Mouse (Mus musculus) neural tube, embryonic 15.5 days (tissue): ENCODE results near the gene Card10. TPM values are rescaled to one million over a fixed set of nuclear protein-coding genes. Genes with fewer than 3 reads are reported as not detected.

Experiments
- ATAC-seq: fragments of 200-750 bp; cut with Nextera tagmentation; 2 replicates; pipeline ENCODE4 v1.8.0; 2017; ENCODE audit warnings: mild to moderate bottlenecking, moderate TSS enrichment, moderate library complexity; ENCODE audit not compliant: low FRiP score
- H3K27ac ChIP-seq: fragments of 300-500 bp; sonication (generic); replicated peaks from 2 replicates; pipeline ENCODE4 v1.5.1; 2015; ENCODE audit warnings: mild to moderate bottlenecking, inconsistent platforms
- H3K27me3 ChIP-seq: fragments of 300-500 bp; sonication (generic); replicated peaks from 2 replicates; pipeline ENCODE4 v1.6.1; 2015; ENCODE audit warnings: inconsistent platforms
- H3K36me3 ChIP-seq: fragments of 300-500 bp; sonication (generic); 2 replicates; pipeline ENCODE4 v1.6.1; 2015; ENCODE audit warnings: inconsistent platforms
- H3K4me1 ChIP-seq: fragments of 300-500 bp; sonication (generic); 2 replicates; pipeline ENCODE4 v1.6.1; 2015; ENCODE audit warnings: inconsistent platforms
- H3K4me2 ChIP-seq: fragments of 300-500 bp; sonication (generic); 2 replicates; pipeline ENCODE4 v1.6.1; 2015; ENCODE audit warnings: inconsistent platforms, mild to moderate bottlenecking, moderate library complexity
- H3K4me3 ChIP-seq: fragments of 300-500 bp; sonication (generic); replicated peaks from 2 replicates; pipeline ENCODE4 v1.5.1; 2015; ENCODE audit warnings: mild to moderate bottlenecking, inconsistent platforms
- H3K9ac ChIP-seq: fragments of 300-500 bp; sonication (generic); replicated peaks from 2 replicates; pipeline ENCODE4 v1.6.1; 2015; ENCODE audit warnings: mild to moderate bottlenecking, inconsistent platforms
- H3K9me3 ChIP-seq: fragments of 300-500 bp; sonication (generic); replicated peaks from 2 replicates; pipeline ENCODE4 v1.6.1; 2016; ENCODE audit warnings: inconsistent platforms
- WGBS: fragments of 180-500 bp; shearing (Covaris S2); methylation state at CpG from one replicate; pipeline ENCODE4 v1.1.7; 2015; ENCODE audit warnings: mixed read lengths; 5-methylcytosine and 5-hydroxymethylcytosine counted together
- polyA plus RNA-seq: library from polyadenylated mRNA; unstranded; fragments of >200 nt; fragmentation: Nextera tagmentation; extraction: Ambion mirVana; gene quantifications from 2 replicates; pipeline ENCODE4 v1.2.1, GENCODE M21; 2015

Card10 gene
- polyA plus RNA-seq, 1 experiment from 2014 or later: 1.9 TPM

- peaks cover 30% of the 10 kb centered on the region for H3K27me3 ChIP-seq
- 37% methylated on average over 21 of the region's 21 CpGs for WGBS
- 0 out of 2 replicates have a peak overlapping the region, but pooled peaks have one; percentile 74 for H3K27ac ChIP-seq
- no peak for ATAC-seq
- peaks cover 60% of the 10 kb centered on the region for H3K4me1 ChIP-seq
- peak overlapping the region; percentile 20; the same call in 1 of the 2 replicates for H3K9ac ChIP-seq
- no peaks in the 10 kb centered on the region for H3K9me3 ChIP-seq
- no peaks in the 10 kb centered on the region for H3K36me3 ChIP-seq
- peak overlapping the region; percentile 47 for H3K4me3 ChIP-seq
- peak overlapping the region; percentile 74 for H3K4me2 ChIP-seq
Measured at GRCm38 (mm10) chr15:78843581-78844469, 41.0 kb upstream of the Card10 start.

GRCm38 (mm10) chr15:78842371-78843163 is 39.7 kb upstream of the Card10 start, which contains the start of gene Cdc42ep1:
Cdc42ep1 (plus strand) TSS chr15:78842624.
- peak within 1 kb of the TSS; percentile 74 for H3K4me2 ChIP-seq
- H3K9ac ChIP-seq: peak within 1 kb of the TSS; percentile 47
- H3K27me3 ChIP-seq: peaks cover 30% of the 10 kb centered on the region
- under 1% methylated on average over 71 of the region's 86 CpGs for WGBS
- ATAC-seq: peak; percentile 70; the same call in 1 of the 2 replicates
- peaks cover 60% of the 10 kb centered on the region for H3K4me1 ChIP-seq
- no peaks in the 10 kb centered on the region for H3K9me3 ChIP-seq
- H3K27ac ChIP-seq: peak within 1 kb of the TSS; percentile 74
- H3K36me3 ChIP-seq: no peaks in the 10 kb centered on the region
- H3K4me3 ChIP-seq: peak within 1 kb of the TSS; percentile 47

GRCm38 (mm10) chr15:78841161-78841790 is 38.4 kb upstream of the Card10 start:
- no peak overlapping the region for H3K27ac ChIP-seq
- H3K9ac ChIP-seq: no peak overlapping the region
- peaks cover 63% of the 10 kb centered on the region for H3K4me1 ChIP-seq
- H3K4me2 ChIP-seq: no peak overlapping the region
- no peak for ATAC-seq
- H3K9me3 ChIP-seq: no peaks in the 10 kb centered on the region
- peaks cover 30% of the 10 kb centered on the region for H3K27me3 ChIP-seq
- no peaks in the 10 kb centered on the region for H3K36me3 ChIP-seq
- WGBS: 56% methylated on average over 6 of the region's 6 CpGs
- H3K4me3 ChIP-seq: no peak overlapping the region

GRCm38 (mm10) chr15:78840751-78841150 is 37.9 kb upstream of the Card10 start:
- ATAC-seq: no peak
- Histone ChIP-seq H3K9me3 (no peaks in the 10 kb centered on the region), H3K36me3 (no peaks in the 10 kb centered on the region), H3K9ac (no peak overlapping the region), H3K4me3 (no peak overlapping the region), H3K4me1 (peaks cover 61% of the 10 kb centered on the region), H3K4me2 (no peak overlapping the region), H3K27me3 (peaks cover 30% of the 10 kb centered on the region), H3K27ac (no peak overlapping the region)
- WGBS: 21% methylated on average over 11 of the region's 11 CpGs

- Histone ChIP-seq H3K4me2 (no peak overlapping the region), H3K27me3 (peaks cover 30% of the 10 kb centered on the region), H3K9me3 (no peaks in the 10 kb centered on the region), H3K27ac (no peak overlapping the region), H3K4me3 (no peak overlapping the region), H3K9ac (no peak overlapping the region), H3K4me1 (peaks cover 61% of the 10 kb centered on the region), H3K36me3 (no peaks in the 10 kb centered on the region)
- WGBS: 35% methylated on average over 3 of the region's 3 CpGs
- no peak for ATAC-seq
Measured at GRCm38 (mm10) chr15:78840241-78840640, 37.4 kb upstream of the Card10 start.

GRCm38 (mm10) chr15:78839744-78840143 is 36.9 kb upstream of the Card10 start:
- peak overlapping the region; percentile 24; the same call in 1 of the 2 replicates for H3K27ac ChIP-seq
- H3K9ac ChIP-seq: no peak overlapping the region
- ATAC-seq: no peak
- H3K4me3 ChIP-seq: no peak overlapping the region
- H3K4me1 ChIP-seq: peaks cover 61% of the 10 kb centered on the region
- no peaks in the 10 kb centered on the region for H3K9me3 ChIP-seq
- H3K4me2 ChIP-seq: no peak overlapping the region
- WGBS: 0% methylated on average over 2 of the region's 2 CpGs
- peaks cover 28% of the 10 kb centered on the region for H3K27me3 ChIP-seq
- H3K36me3 ChIP-seq: no peaks in the 10 kb centered on the region

- H3K4me1 ChIP-seq: peaks cover 57% of the 10 kb centered on the region
- H3K4me3 ChIP-seq: no peak overlapping the region
- H3K9ac ChIP-seq: no peak overlapping the region
- no peak for ATAC-seq
- H3K9me3 ChIP-seq: no peaks in the 10 kb centered on the region
- no peaks in the 10 kb centered on the region for H3K36me3 ChIP-seq
- H3K4me2 ChIP-seq: no peak overlapping the region
- 38% methylated on average over 8 of the region's 8 CpGs for WGBS
- H3K27ac ChIP-seq: peak overlapping the region; percentile 77
- peaks cover 3% of the 10 kb centered on the region; the same call in 1 of the 2 replicates for H3K27me3 ChIP-seq
Measured at GRCm38 (mm10) chr15:78836086-78836621, 33.3 kb upstream of the Card10 start.

- Histone ChIP-seq H3K4me3 (no peak overlapping the region), H3K27ac (peak overlapping the region; percentile 77), H3K36me3 (no peaks in the 10 kb centered on the region), H3K4me2 (no peak overlapping the region), H3K27me3 (no peaks in the 10 kb centered on the region), H3K9me3 (no peaks in the 10 kb centered on the region), H3K9ac (no peak overlapping the region), H3K4me1 (peaks cover 50% of the 10 kb centered on the region)
- 11% methylated on average over 12 of the region's 12 CpGs for WGBS
- ATAC-seq: peak; percentile 10; the same call in 1 of the 2 replicates
Measured at GRCm38 (mm10) chr15:78835200-78836085, 32.6 kb upstream of the Card10 start.

GRCm38 (mm10) chr15:78834233-78835005 is 31.6 kb upstream of the Card10 start:
- no peaks in the 10 kb centered on the region for H3K27me3 ChIP-seq
- H3K4me2 ChIP-seq: no peak overlapping the region
- 40% methylated on average over 10 of the region's 10 CpGs for WGBS
- H3K9ac ChIP-seq: no peak overlapping the region
- H3K4me3 ChIP-seq: no peak overlapping the region
- no peaks in the 10 kb centered on the region for H3K36me3 ChIP-seq
- no peak for ATAC-seq
- no peaks in the 10 kb centered on the region for H3K9me3 ChIP-seq
- peaks cover 39% of the 10 kb centered on the region for H3K4me1 ChIP-seq
- H3K27ac ChIP-seq: peak overlapping the region; percentile 77

- peak overlapping the region; percentile 77 for H3K27ac ChIP-seq
- peaks cover 39% of the 10 kb centered on the region for H3K4me1 ChIP-seq
- H3K36me3 ChIP-seq: no peaks in the 10 kb centered on the region
- no peak overlapping the region for H3K4me2 ChIP-seq
- 97% methylated on average over 3 of the region's 3 CpGs for WGBS
- no peak for ATAC-seq
- H3K27me3 ChIP-seq: peaks cover 3% of the 10 kb centered on the region
- H3K9ac ChIP-seq: no peak overlapping the region
- no peak overlapping the region for H3K4me3 ChIP-seq
- H3K9me3 ChIP-seq: no peaks in the 10 kb centered on the region
Measured at GRCm38 (mm10) chr15:78833582-78833981, 30.7 kb upstream of the Card10 start.
